Mouse (Mus musculus): ENCODE data around the gene Emx2.

GRCm38 (mm10) chr19:59479912-59480311 is 21.7 kb downstream of the Emx2 start:
- TF ChIP-seq CTCF (conservative IDR thresholded peaks at IDR 0.05; ENCODE audit: insufficient read depth, insufficient read length, low read depth, low read length) (no peak), POLR2A (IDR thresholded peaks at IDR 0.05; ENCODE audit: low read depth, low read length) (no peak)
